Mouse (Mus musculus) hindbrain, embryonic 10.5 days (tissue): ENCODE measurements around the gene St6galnac3. TPM values are rescaled to one million over a fixed set of nuclear protein-coding genes. Genes with fewer than 3 reads are reported as not detected.

Experiments
- DNase-seq: peaks from one replicate; pipeline ENCODE4 v3.0.0-alpha.2; 2017; ENCODE audit warnings: low spot score
- H3K27ac ChIP-seq: fragments of 300-500 bp; sonication (generic); 2 replicates; pipeline ENCODE4 v1.5.1; 2016; ENCODE audit warnings: mild to moderate bottlenecking, moderate library complexity
- H3K27me3 ChIP-seq: fragments of 300-500 bp; sonication (generic); 2 replicates; pipeline ENCODE4 v1.6.1; 2016; ENCODE audit warnings: mild to moderate bottlenecking; ENCODE audit not compliant: poor library complexity, insufficient read depth, severe bottlenecking
- H3K36me3 ChIP-seq: fragments of 300-500 bp; sonication (generic); 2 replicates; pipeline ENCODE4 v1.6.1; 2016; ENCODE audit warnings: mild to moderate bottlenecking, moderate library complexity
- H3K4me1 ChIP-seq: fragments of 300-500 bp; sonication (generic); replicated peaks from 2 replicates; pipeline ENCODE4 v1.6.1; 2016; ENCODE audit warnings: mild to moderate bottlenecking
- H3K4me3 ChIP-seq: fragments of 300-500 bp; sonication (generic); 2 replicates; pipeline ENCODE4 v1.5.1; 2016; ENCODE audit warnings: mild to moderate bottlenecking, moderate library complexity
- H3K9me3 ChIP-seq: fragments of 300-500 bp; sonication (generic); 2 replicates; pipeline ENCODE4 v1.6.1; 2016; ENCODE audit warnings: mild to moderate bottlenecking, moderate library complexity
- WGBS: fragments of 180-500 bp; shearing (Covaris S2); methylation state at CpG from one replicate; pipeline ENCODE4 v1.1.7; 2016; 5-methylcytosine and 5-hydroxymethylcytosine counted together
- polyA plus RNA-seq: library from polyadenylated mRNA; unstranded; fragments of >200 nt; fragmentation: Nextera tagmentation; extraction: Ambion mirVana; gene quantifications from 2 replicates; pipeline ENCODE4 v1.2.1, GENCODE M21; 2016

Gene St6galnac3
- polyA plus RNA-seq, 1 experiment from 2014 or later: 32.4 TPM

DNA sequence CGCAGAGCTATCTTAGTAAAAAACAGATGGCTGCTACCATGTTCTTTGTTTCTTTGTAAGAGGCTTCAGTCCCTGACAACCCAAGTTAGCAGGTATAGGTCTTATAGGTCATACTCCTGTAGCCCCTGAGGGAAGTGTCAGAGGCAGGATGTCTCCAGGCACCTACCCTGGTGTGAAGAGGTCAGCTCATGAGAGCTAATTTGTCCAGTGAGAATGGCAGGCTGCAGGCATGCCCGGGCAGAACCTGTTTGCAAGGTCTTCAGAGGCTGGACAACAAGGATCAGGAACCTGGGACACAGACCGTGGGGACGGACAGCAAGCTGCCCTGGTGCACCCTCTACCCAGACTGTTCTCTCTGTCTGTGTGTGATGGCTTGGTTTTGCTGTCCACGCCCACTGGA lies 482.4 kb downstream of the St6galnac3 start:
- WGBS: 71% methylated on average over 5 of the region's 5 CpGs
- peak overlapping the region; percentile 68 for H3K27ac ChIP-seq
- no peak overlapping the region for H3K4me3 ChIP-seq
- DNase-seq: no peak
- H3K27me3 ChIP-seq: no peaks in the 10 kb centered on the region
- peaks cover 26% of the 10 kb centered on the region for H3K4me1 ChIP-seq
- H3K36me3 ChIP-seq: no peaks in the 10 kb centered on the region
- H3K9me3 ChIP-seq: no peaks in the 10 kb centered on the region

DNA sequence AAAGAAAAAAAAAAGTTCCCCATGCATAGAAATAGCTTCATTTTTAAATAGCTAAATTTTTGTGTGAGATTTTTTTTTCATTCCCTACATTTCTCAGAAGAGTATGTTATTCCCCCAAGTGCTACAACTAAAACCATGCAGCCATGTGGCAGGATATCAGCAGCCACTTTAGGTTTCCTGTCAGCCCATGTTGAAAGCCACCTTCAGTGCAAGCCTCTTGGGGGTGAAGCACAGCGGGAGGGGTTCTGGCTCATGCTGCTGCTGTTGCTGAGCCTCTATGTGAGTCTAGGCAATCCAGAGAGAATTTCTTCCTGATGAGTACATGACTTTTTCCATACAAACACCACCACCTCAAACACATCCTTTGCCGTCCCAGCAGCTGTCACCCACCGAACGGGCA lies 483.8 kb downstream of the St6galnac3 start:
- WGBS: 87% methylated on average over 4 of the region's 4 CpGs
- Histone ChIP-seq H3K4me1 (peaks cover 26% of the 10 kb centered on the region), H3K9me3 (no peaks in the 10 kb centered on the region), H3K27me3 (no peaks in the 10 kb centered on the region), H3K36me3 (no peaks in the 10 kb centered on the region), H3K27ac (0 out of 2 replicates have a peak overlapping the region, but pooled peaks have one; percentile 23), H3K4me3 (no peak overlapping the region)
- no peak for DNase-seq

DNA sequence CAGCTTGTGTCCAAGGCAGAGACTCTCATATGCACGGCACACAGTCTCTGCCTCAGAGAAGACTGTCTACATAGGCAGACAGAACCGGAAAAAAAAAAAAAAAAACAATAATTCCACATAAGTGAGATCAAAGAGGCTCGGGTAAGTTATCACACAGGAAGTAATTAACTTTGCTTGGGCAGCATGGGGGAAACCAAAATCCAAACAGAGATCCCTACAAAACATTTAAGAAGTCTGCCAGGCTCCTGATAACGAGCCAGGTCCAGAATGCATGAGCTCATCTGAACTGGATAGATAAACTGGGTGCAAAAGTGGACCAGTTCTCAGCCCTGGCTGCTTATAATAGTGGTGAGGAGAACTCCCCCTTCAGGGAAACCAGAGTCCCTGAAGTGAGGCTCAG lies 484.6 kb downstream of the St6galnac3 start:
- Histone ChIP-seq H3K4me1 (peaks cover 26% of the 10 kb centered on the region), H3K4me3 (no peak overlapping the region), H3K9me3 (no peaks in the 10 kb centered on the region), H3K36me3 (no peaks in the 10 kb centered on the region), H3K27ac (no peak overlapping the region), H3K27me3 (no peaks in the 10 kb centered on the region)
- DNase-seq: no peak
- 69% methylated on average over 4 of the region's 4 CpGs for WGBS

DNA sequence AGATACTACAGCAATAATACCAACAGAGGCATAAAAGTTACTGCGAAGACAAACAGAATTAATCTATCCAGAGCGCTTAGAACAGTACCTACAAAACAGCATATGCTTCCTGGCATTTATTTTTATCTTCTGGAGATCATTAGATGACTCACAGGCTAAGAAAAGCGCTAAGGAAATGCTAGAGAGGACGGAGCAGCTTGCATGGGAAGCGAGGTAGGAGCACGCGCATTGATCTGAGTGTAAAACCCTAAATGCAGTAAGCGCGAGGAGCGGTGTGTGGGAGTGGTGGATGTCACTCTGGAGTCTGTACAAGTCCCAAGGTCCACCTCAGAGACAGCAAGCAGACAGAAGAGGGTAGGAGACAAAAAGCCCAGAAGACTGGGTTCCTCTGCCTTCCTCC lies 486.6 kb downstream of the St6galnac3 start:
- DNase-seq: no peak
- Histone ChIP-seq H3K4me3 (no peak overlapping the region), H3K4me1 (peaks cover 26% of the 10 kb centered on the region), H3K27me3 (no peaks in the 10 kb centered on the region), H3K27ac (no peak overlapping the region), H3K9me3 (no peaks in the 10 kb centered on the region), H3K36me3 (no peaks in the 10 kb centered on the region)
- WGBS: 95% methylated on average over 10 of the region's 10 CpGs

DNA sequence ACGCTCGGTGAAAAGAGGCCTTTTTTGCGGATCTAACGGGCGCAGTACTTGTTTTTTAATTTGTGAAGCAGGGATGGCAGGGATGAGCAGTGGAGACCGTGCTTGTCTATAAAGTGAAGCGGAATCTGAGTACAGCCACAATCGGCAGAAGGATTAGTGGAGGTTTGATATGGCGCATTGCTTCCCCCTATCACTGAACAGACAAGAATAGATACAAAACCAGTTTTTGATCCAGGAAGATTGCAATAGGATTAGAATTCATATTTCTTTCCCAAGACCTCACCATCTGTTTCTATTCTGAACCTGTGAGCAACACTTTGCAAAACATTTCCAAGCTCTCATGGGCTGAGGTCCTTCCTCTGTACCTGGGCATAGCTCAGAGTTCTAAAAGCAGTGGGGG lies 488.7 kb downstream of the St6galnac3 start:
- Histone ChIP-seq H3K27ac (no peak overlapping the region), H3K4me1 (peaks cover 8% of the 10 kb centered on the region; the same call in 1 of the 2 replicates), H3K36me3 (no peaks in the 10 kb centered on the region), H3K4me3 (no peak overlapping the region), H3K9me3 (no peaks in the 10 kb centered on the region), H3K27me3 (no peaks in the 10 kb centered on the region)
- no peak for DNase-seq
- 93% methylated on average over 9 of the region's 9 CpGs for WGBS

DNA sequence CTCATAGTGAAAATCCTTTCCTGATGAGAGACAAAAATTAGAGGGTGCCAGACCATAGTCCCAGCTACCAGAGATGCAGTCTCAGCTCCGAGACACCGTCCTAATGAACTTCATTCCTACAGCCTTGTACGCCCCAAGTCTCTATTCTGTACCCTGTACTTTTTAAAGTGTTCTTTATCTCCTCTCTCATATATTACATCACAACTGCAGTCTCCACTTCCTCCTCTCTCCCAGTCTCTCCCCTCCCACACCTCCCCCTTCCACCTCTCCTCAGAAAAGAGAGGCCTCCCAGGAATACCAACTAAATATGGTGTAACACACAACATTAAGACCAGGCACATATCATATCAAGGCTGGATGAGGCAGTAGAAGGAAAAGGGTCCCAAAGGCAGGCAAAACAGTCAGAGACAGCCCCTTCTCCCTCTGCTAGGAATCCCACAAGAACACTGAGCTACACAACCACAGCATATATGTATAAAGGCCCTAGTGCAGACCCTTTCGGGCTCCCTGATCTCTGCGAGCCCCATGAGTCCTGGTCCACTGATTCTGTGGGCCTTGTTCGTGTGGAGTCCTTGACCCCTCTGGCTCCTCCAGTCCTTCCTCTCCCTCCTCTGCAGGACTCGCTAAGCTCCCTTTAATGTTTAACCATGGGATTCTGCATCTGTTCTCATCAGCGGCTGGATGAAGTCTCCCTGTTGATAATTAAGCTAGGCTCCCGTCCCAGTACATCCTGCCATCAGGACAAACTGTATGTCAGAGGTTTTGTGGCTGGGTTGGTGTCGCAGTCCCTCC lies 502.2 kb downstream of the St6galnac3 start:
- DNase-seq: no peak
- H3K4me3 ChIP-seq: no peak overlapping the region
- WGBS: 82% methylated on average over 10 of the region's 10 CpGs
- no peaks in the 10 kb centered on the region for H3K36me3 ChIP-seq
- H3K27ac ChIP-seq: no peak overlapping the region
- no peaks in the 10 kb centered on the region for H3K9me3 ChIP-seq
- no peaks in the 10 kb centered on the region for H3K4me1 ChIP-seq
- no peaks in the 10 kb centered on the region for H3K27me3 ChIP-seq

DNA sequence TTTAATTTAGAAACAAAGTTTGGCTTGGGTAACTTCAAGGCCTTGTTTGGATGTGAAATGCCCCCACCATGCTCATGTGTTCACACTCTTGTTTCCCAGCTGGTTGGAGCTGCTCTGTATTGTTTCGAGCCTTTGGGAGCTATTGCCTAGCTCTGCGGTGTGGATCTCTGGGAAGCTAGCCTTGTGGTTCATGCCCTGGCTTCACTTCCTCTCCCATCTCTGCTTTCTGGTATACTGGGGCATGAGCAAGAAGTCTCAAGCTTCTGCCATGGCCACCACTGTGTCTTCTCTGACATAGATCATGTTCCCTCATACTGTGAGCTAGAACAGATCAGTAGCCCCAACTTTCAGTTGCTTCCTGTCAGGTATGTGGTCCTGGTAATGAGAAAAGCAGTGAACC lies 505.6 kb downstream of the St6galnac3 start:
- DNase-seq: no peak

DNA sequence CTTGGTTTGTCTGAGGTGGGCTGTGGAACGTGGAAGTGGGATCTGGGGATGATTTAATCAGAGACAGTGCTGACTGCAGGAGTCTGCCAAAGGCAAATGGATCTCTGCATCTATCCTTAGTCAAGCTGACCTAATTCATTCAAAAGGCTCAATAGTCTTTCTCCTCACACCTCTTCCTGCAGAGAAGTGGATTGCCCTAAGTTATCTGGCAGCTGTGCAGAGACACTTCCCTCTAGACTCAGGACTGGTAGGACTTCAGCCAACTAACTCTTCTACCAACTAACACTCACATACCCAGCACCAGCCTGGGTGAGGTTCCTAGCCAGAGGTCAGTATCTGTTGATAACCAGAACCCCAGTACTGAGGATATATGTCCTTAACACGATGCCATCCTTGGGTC lies 516.8 kb downstream of the St6galnac3 start:
- no peaks in the 10 kb centered on the region for H3K36me3 ChIP-seq
- H3K4me3 ChIP-seq: no peak overlapping the region
- H3K27ac ChIP-seq: no peak overlapping the region
- H3K27me3 ChIP-seq: no peaks in the 10 kb centered on the region
- WGBS: 81% methylated on average over 2 of the region's 2 CpGs
- no peaks in the 10 kb centered on the region for H3K4me1 ChIP-seq
- no peaks in the 10 kb centered on the region for H3K9me3 ChIP-seq
- DNase-seq: no peak

More for the DNA sequence above, 505.6 kb downstream of the St6galnac3 start:
- Histone ChIP-seq H3K27ac (no peak overlapping the region), H3K4me3 (no peak overlapping the region), H3K4me1 (no peaks in the 10 kb centered on the region), H3K9me3 (peaks cover 8% of the 10 kb centered on the region; the same call in 1 of the 2 replicates), H3K27me3 (no peaks in the 10 kb centered on the region), H3K36me3 (no peaks in the 10 kb centered on the region)
- 92% methylated on average over 2 of the region's 2 CpGs for WGBS

DNA sequence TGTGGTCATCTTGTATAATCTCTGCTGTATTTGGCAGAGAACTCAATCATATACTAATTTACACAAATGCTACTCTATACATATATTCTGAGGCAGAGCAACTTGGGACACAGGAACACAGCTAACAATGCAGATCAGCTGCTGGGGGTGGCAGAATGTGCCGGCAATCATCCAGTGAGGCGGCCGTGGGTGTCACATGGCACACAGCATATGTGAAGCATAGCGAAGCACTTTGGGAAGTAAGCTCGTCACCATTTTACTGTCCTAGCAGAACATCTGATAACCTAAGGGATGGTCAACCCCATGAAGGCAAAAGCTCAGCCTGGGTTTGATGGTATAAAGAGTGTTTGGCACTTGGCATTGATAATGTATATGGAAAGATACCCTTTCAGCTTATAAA lies 520.9 kb downstream of the St6galnac3 start:
- Histone ChIP-seq H3K4me1 (0 out of 2 replicates have a peak, but pooled peaks cover 3% of the 10 kb centered on the region), H3K9me3 (no peaks in the 10 kb centered on the region), H3K4me3 (no peak overlapping the region), H3K36me3 (no peaks in the 10 kb centered on the region), H3K27me3 (no peaks in the 10 kb centered on the region), H3K27ac (no peak overlapping the region)
- DNase-seq: no peak
- WGBS: 95% methylated on average over 5 of the region's 5 CpGs

DNA sequence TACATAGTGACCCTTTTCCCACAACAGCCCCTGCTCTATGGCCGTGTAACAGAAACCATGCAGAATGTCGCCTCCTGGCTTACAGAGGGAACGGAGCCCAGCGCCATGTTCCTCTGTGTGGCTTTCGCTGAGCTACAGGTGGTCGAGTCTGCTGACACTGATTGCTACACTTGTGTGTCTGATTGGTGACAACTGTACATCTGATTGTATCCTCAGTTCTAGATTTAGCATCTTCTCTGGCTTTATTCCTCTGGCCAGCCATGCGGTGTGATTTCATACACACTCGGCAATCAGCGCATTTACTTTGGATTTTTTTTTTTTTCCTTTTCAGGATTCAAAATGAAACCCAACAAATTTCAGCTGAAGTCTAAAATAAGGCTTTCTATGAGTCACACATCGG lies 523.1 kb downstream of the St6galnac3 start:
- Histone ChIP-seq H3K4me3 (no peak overlapping the region), H3K27me3 (no peaks in the 10 kb centered on the region), H3K4me1 (peaks cover 12% of the 10 kb centered on the region; the same call in 1 of the 2 replicates), H3K27ac (no peak overlapping the region), H3K36me3 (no peaks in the 10 kb centered on the region), H3K9me3 (no peaks in the 10 kb centered on the region)
- no peak for DNase-seq
- WGBS: 89% methylated on average over 10 of the region's 10 CpGs

DNA sequence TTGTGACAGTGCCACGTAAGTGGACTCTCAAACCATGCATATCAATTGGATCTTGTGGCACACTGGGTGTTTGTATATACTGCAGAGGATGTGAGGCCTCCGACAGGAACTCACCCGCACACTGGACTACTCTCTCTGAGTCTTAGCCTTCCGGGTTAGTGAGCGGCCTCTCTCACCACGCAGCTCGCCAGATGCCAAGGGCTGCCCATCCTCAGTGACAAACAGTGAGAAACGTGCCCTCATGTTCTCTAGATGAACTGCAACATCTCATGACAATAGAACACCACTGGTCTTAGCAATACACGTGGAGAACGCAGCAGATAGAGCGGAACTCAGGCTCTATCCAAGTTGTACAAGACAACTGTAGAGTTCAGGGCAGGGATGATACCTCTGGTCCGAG lies 524.2 kb downstream of the St6galnac3 start:
- no peaks in the 10 kb centered on the region for H3K27me3 ChIP-seq
- no peak for DNase-seq
- WGBS: 93% methylated on average over 12 of the region's 12 CpGs
- peaks cover 12% of the 10 kb centered on the region; the same call in 1 of the 2 replicates for H3K4me1 ChIP-seq
- no peak overlapping the region for H3K27ac ChIP-seq
- H3K9me3 ChIP-seq: no peaks in the 10 kb centered on the region
- no peak overlapping the region for H3K4me3 ChIP-seq
- H3K36me3 ChIP-seq: no peaks in the 10 kb centered on the region

DNA sequence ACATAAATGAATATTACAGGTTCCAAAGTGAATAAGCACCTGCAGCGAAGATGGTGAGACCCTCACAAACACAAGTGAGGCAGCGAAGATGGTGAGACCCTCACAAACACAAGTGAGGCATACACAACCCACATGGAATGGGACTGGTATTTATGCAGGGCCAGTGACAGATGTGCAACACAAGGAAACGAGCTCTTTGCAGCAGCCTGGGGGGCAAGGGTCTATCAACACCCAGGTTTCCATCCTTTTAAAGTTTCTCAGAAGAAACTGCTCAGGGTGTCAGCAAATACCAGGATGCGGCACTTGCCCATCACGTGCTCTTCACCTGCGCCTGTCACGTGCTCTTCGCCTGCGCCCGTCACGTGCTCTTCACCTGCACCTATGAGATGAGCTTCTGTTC lies 524.9 kb downstream of the St6galnac3 start:
- no peak overlapping the region for H3K4me3 ChIP-seq
- no peaks in the 10 kb centered on the region for H3K27me3 ChIP-seq
- H3K4me1 ChIP-seq: peaks cover 12% of the 10 kb centered on the region; the same call in 1 of the 2 replicates
- DNase-seq: no peak
- WGBS: 95% methylated on average over 11 of the region's 11 CpGs
- H3K27ac ChIP-seq: no peak overlapping the region
- H3K36me3 ChIP-seq: no peaks in the 10 kb centered on the region
- H3K9me3 ChIP-seq: no peaks in the 10 kb centered on the region

DNA sequence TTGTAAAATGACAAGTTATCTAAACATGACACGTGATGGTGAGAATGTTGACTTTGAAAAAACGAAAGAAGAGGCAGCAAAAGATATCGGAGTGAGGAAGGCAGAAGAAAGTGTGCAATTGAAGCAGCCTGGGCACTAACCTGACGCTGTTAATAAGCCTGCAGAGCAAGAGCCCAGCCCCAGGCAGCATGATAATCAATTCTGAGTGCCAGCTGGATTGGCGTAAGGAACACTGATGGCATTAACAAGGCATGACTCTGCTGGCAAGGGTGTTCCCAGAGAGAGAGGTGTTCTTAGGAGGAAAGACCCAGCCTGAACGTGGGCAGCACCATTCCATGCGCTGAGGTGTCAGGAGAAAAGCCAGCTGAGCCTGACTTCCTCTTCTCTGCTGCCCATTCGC lies 525.7 kb downstream of the St6galnac3 start:
- Histone ChIP-seq H3K27me3 (no peaks in the 10 kb centered on the region), H3K27ac (no peak overlapping the region), H3K9me3 (no peaks in the 10 kb centered on the region), H3K4me3 (no peak overlapping the region), H3K4me1 (peaks cover 12% of the 10 kb centered on the region; the same call in 1 of the 2 replicates), H3K36me3 (no peaks in the 10 kb centered on the region)
- WGBS: 91% methylated on average over 8 of the region's 8 CpGs
- no peak for DNase-seq
